In genomic region chr4:99939711-99940505, GRCm38 (mm10) we compare ENCODE assay signal across 11 mouse cellular contexts. TPM values are rescaled to one million over a fixed set of nuclear protein-coding genes. Genes with fewer than 3 reads are reported as not detected.
A peak's percentile ranks its signal among the peaks of the same experiment; 100 is the strongest.
DNase-seq lines count a peak whose midpoint lies in the region; ATAC-seq and TF ChIP-seq lines count a peak whose summit lies in the region.
"Had no signal": no experiment of that assay in that cellular context is flagged by ENCODE, and none has a peak within 500 bp of the region (broad histone marks: within the 10 kb centered on the region; RNA-seq: fewer than 3 reads in every experiment).

No protein-coding gene starts in this region.

- H3K27me3 ChIP-seq in kidney, postnatal 0 days (ENCODE audit: insufficient read depth, low read length): no peaks in the 10 kb centered on the region
- no peaks in the 10 kb centered on the region for H3K27me3 ChIP-seq in kidney, embryonic 16.5 days (ENCODE audit: insufficient read depth, low read length)
- H3K27me3 ChIP-seq in liver, postnatal 0 days (ENCODE audit: insufficient read depth, low read length): no peaks in the 10 kb centered on the region
- H3K27me3 ChIP-seq: intestine, embryonic 15.5 days had no signal

- ATAC-seq in kidney, postnatal 0 days (replicated peaks; ENCODE audit: low FRiP score, low read depth): no peak
- no peak for ATAC-seq in kidney, embryonic 16.5 days (ENCODE audit: low FRiP score, low TSS enrichment)
- peak; percentile 46; the same call in 1 of the 2 replicates for ATAC-seq in liver, postnatal 0 days
- ATAC-seq: intestine, embryonic 15.5 days had no signal

- TF ChIP-seq CTCF in gastrocnemius, adult 2 months (IDR thresholded peaks at IDR 0.05): no peak
- no peak for TF ChIP-seq CTCF in kidney, postnatal 0 days (IDR thresholded peaks at IDR 0.05; ENCODE audit: low read depth)
- no peak for TF ChIP-seq CTCF in bone marrow macrophage, adult 2 months (IDR thresholded peaks at IDR 0.05; ENCODE audit: low read depth, low read length)
- no peak for TF ChIP-seq CTCF in liver, postnatal 0 days (IDR thresholded peaks at IDR 0.05; ENCODE audit: low read depth)

- no peaks in the 10 kb centered on the region for H3K4me1 ChIP-seq in kidney, postnatal 0 days (replicated peaks; ENCODE audit: insufficient read depth, low read length)
- H3K4me1 ChIP-seq in kidney, embryonic 16.5 days (ENCODE audit: insufficient read depth, low read length): no peaks in the 10 kb centered on the region
- H3K4me1 ChIP-seq in bone marrow macrophage, adult 2 months (ENCODE audit: control insufficient read depth, insufficient read depth, low read length): peaks cover 31% of the 10 kb centered on the region
- H3K4me1 ChIP-seq in liver, postnatal 0 days (ENCODE audit: insufficient read depth): peaks cover 20% of the 10 kb centered on the region

- peak overlapping the region; percentile 55 for H3K4me3 ChIP-seq in gastrocnemius, adult 2 months
- no peak overlapping the region for H3K4me3 ChIP-seq in kidney, postnatal 0 days (replicated peaks; ENCODE audit: low read depth, low read length)
- no peak overlapping the region for H3K4me3 ChIP-seq in kidney, embryonic 16.5 days (ENCODE audit: low read length)
- H3K4me3 ChIP-seq in bone marrow macrophage, adult 2 months (ENCODE audit: insufficient read depth, low read length): no peak overlapping the region
- H3K4me3 ChIP-seq in liver, postnatal 0 days (ENCODE audit: low read depth, low read length): no peak overlapping the region
- H3K4me3 ChIP-seq: erythroblast, embryonic 14.5 days; intestine, embryonic 15.5 days had no signal

- no peak overlapping the region for H3K9ac ChIP-seq in kidney, postnatal 0 days (ENCODE audit: low read depth, low read length)
- H3K9ac ChIP-seq in kidney, embryonic 16.5 days (replicated peaks; ENCODE audit: low read length): no peak overlapping the region
- H3K9ac ChIP-seq in liver, postnatal 0 days (replicated peaks): no peak overlapping the region
- H3K9ac ChIP-seq: intestine, embryonic 15.5 days had no signal

- H3K27ac ChIP-seq in gastrocnemius, adult 2 months: peak overlapping the region; percentile 99
- H3K27ac ChIP-seq in kidney, postnatal 0 days: no peak overlapping the region
- no peak overlapping the region for H3K27ac ChIP-seq in kidney, embryonic 16.5 days (ENCODE audit: low read length)
- 0 out of 2 replicates have a peak overlapping the region, but pooled peaks have one; percentile 18 for H3K27ac ChIP-seq in bone marrow macrophage, adult 2 months (ENCODE audit: insufficient read depth, low read depth, low read length)
- H3K27ac ChIP-seq in liver, postnatal 0 days (ENCODE audit: low read depth): peak overlapping the region; percentile 25; the same call in 1 of the 2 replicates
- H3K27ac ChIP-seq: intestine, embryonic 15.5 days had no signal

- no peaks in the 10 kb centered on the region for H3K36me3 ChIP-seq in kidney, postnatal 0 days (ENCODE audit: insufficient read depth, low read length)
- no peaks in the 10 kb centered on the region for H3K36me3 ChIP-seq in kidney, embryonic 16.5 days (ENCODE audit: insufficient read depth, low read length)
- 0 out of 2 replicates have a peak, but pooled peaks cover 3% of the 10 kb centered on the region for H3K36me3 ChIP-seq in liver, postnatal 0 days (replicated peaks; ENCODE audit: insufficient read depth, low read length)
- H3K36me3 ChIP-seq: intestine, embryonic 15.5 days had no signal

- TF ChIP-seq POLR2A in bone marrow macrophage, adult 2 months (IDR thresholded peaks at IDR 0.05; ENCODE audit: borderline replicate concordance, low read depth, low read length): no peak

- TF ChIP-seq EP300 in liver, postnatal 0 days (IDR thresholded peaks at IDR 0.05; ENCODE audit: low read depth): no peak

- 61% methylated on average over 16 of the region's 16 CpGs for WGBS in kidney, postnatal 0 days
- 63% methylated on average over 16 of the region's 16 CpGs for WGBS in kidney, embryonic 16.5 days
- WGBS in liver, postnatal 0 days (ENCODE audit: insufficient replicate concordance): 48% methylated on average over 16 of the region's 16 CpGs

- H3K4me2 ChIP-seq in kidney, postnatal 0 days (ENCODE audit: low read length): no peak overlapping the region
- no peak overlapping the region for H3K4me2 ChIP-seq in kidney, embryonic 16.5 days (replicated peaks; ENCODE audit: low read depth, low read length)
- no peak overlapping the region for H3K4me2 ChIP-seq in liver, postnatal 0 days (ENCODE audit: low read depth, low read length)
- H3K4me2 ChIP-seq: intestine, embryonic 15.5 days had no signal

- intact Hi-C loops in gastrocnemius, adult 2 months (cut with DNase I): no loop called here

- no peaks in the 10 kb centered on the region for H3K9me3 ChIP-seq in kidney, postnatal 0 days (replicated peaks; ENCODE audit: low read length)
- H3K9me3 ChIP-seq in kidney, embryonic 16.5 days (ENCODE audit: low read length): no peaks in the 10 kb centered on the region
- H3K9me3 ChIP-seq in liver, postnatal 0 days (ENCODE audit: low read length): no peaks in the 10 kb centered on the region
- H3K9me3 ChIP-seq: intestine, embryonic 15.5 days had no signal

- no peak for DNase-seq in gastrocnemius, adult 2 months
- DNase-seq in gastrocnemius, adult 8-10 months (ENCODE audit: low spot score in 2 of 2): no peak
- DNase-seq in kidney, postnatal 0 days (ENCODE audit: low spot score): peak; percentile 12
- DNase-seq in liver, postnatal 0 days: no peak
- DNase-seq in thymus, postnatal 4 days: no peak
- no peak for DNase-seq in cerebellum, adult 11 months
- DNase-seq: adrenal gland, postnatal 25 days had no signal

RNA-seq across cellular contexts. Expression of gene Itgb3bp, which starts 10.3 kb away (rescaled TPM):
- total RNA-seq in gastrocnemius, adult 2 months (2021): 1 to 10 TPM; 3.7 to 5.1 TPM
- 1 to 10 TPM; 3.4 to 7.5 (median 5.4) TPM for total RNA-seq in gastrocnemius, adult 8-10 months (2022)
- polyA plus RNA-seq in kidney, postnatal 0 days (2015; fragmentation: Nextera tagmentation; extraction: Ambion mirVana): 36.8 and 38.3 TPM in 2 replicates
- 30.8 and 31.2 TPM in 2 replicates for polyA plus RNA-seq in kidney, embryonic 16.5 days (2015; fragmentation: Nextera tagmentation; extraction: Ambion mirVana)
- 6.6 and 7.8 TPM in 2 replicates for polyA plus RNA-seq in bone marrow macrophage, adult 2 months (2012; ENCODE audit: insufficient read depth, insufficient read length, missing spikeins)
- polyA plus RNA-seq in liver, postnatal 0 days (2015; fragmentation: Nextera tagmentation; extraction: Ambion mirVana): 8.9 and 12.2 TPM in 2 replicates

RNA-seq across cellular contexts. Expression of gene Pgm1, which starts 10.7 kb away (rescaled TPM):
- 1,000 to 10,000 TPM; 1,079 to 1,367 TPM for total RNA-seq in gastrocnemius, adult 2 months (2021)
- 1,000 to 10,000 TPM; 1,246 to 1,471 (median 1,386) TPM for total RNA-seq in gastrocnemius, adult 8-10 months (2022)
- polyA plus RNA-seq in kidney, postnatal 0 days (2015; fragmentation: Nextera tagmentation; extraction: Ambion mirVana): 63.5 and 68.6 TPM in 2 replicates
- polyA plus RNA-seq in kidney, embryonic 16.5 days (2015; fragmentation: Nextera tagmentation; extraction: Ambion mirVana): 83.2 and 89.5 TPM in 2 replicates
- 18.2 and 19.2 TPM in 2 replicates for polyA plus RNA-seq in bone marrow macrophage, adult 2 months (2012; ENCODE audit: insufficient read depth, insufficient read length, missing spikeins)
- polyA plus RNA-seq in liver, postnatal 0 days (2015; fragmentation: Nextera tagmentation; extraction: Ambion mirVana): 144 and 145 TPM in 2 replicates

Comparison
In these comparisons a context has a peak if more than half of its experiments do, and no peak if none do; other contexts are left out.
1. H3K27ac ChIP-seq: peak in gastrocnemius, adult 2 months (single experiment), bone marrow macrophage, adult 2 months (single experiment) and liver, postnatal 0 days (single experiment); none in kidney, postnatal 0 days (single experiment) and kidney, embryonic 16.5 days (single experiment).